Mouse (Mus musculus) cortical plate, adult 2 months (tissue): ENCODE measurements around the gene Ntn3.

Source experiments
- CTCF ChIP-seq: fragments of 200-500 bp; IDR thresholded peaks from 2 replicates; pipeline ENCODE4 v1.5.1; 2011; ENCODE audit warnings: mild to moderate bottlenecking, control low read depth, low read length; ENCODE audit not compliant: insufficient read depth; ENCODE audit errors: extremely low read depth
- POLR2A ChIP-seq: fragments of 200-500 bp; IDR thresholded peaks from 2 replicates; pipeline ENCODE4 v1.6.1; 2011; ENCODE audit warnings: mild to moderate bottlenecking, low read length, control low read depth; ENCODE audit not compliant: insufficient read depth; ENCODE audit errors: extremely low read depth

DNA sequence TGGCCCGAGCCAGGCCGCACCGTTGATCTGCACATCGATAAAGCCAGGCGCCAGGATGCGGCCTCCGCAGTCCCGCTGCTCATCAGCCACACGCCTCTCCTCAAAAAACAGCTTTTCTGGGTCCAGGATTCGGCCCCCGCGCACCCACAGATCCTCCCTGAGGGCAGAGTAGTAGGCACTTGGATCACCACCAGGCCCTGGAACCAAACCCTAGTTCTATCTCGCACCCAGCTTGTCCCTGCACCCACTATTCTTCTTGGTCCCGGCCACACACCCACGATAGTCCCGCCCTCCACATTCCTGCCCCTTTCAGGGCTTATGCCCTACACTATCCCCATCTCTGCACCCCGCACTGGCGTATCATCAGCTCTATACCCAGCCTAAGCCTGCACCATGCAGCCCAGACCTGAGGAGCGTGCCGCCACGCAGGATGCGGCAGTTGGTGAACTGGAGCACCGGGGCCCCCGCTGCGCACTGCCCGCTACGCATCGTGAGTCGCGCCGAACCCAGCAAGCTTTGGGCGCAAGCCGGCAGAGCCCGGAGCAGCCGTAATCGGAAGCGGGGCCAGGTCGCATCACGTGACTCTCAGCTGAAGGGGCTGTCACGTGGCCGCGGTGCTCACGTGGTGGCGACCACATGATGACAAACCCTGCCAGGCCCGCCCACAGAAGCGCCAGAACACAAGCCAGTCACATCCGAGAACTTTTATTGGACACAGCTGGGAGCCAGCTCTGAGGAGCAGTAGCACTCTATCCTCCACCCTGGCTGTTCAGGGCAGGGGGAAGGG lies 46.0 kb downstream of the Ntn3 start, which contains the start of gene Amdhd2:
- TF ChIP-seq CTCF (no peak), POLR2A (peak; percentile 70; the same call in 1 of the 2 replicates)
